Mouse (Mus musculus) testis, adult 2 months (tissue): ENCODE measurements around the gene Maz.

Experiments used
- CTCF ChIP-seq: fragments of 200-500 bp; IDR thresholded peaks from 2 replicates; pipeline ENCODE4 v1.5.1; 2012; ENCODE audit warnings: low read depth, mild to moderate bottlenecking, inconsistent platforms, low read length, moderate library complexity; ENCODE audit not compliant: control insufficient read depth, insufficient read depth, insufficient replicate concordance
- POLR2A ChIP-seq: fragments of 200-500 bp; IDR thresholded peaks from 2 replicates; pipeline ENCODE4 v1.6.1; 2012; ENCODE audit warnings: low read depth, mild to moderate bottlenecking, inconsistent platforms, low read length, moderate library complexity; ENCODE audit not compliant: control insufficient read depth

- TF ChIP-seq CTCF (no peak), POLR2A (no peak)
Measured at GRCm38 (mm10) chr7:127023896-127024690, 2.7 kb downstream of the Maz start.
